Mouse (Mus musculus): ENCODE results near the gene Ugt1a9.
"Not testable (repeated sequence)": the region's sequence is repeated elsewhere in the genome, so short reads cannot be mapped to it uniquely, and the experiment has no call there.

Ugt1a9 gene

DNA sequence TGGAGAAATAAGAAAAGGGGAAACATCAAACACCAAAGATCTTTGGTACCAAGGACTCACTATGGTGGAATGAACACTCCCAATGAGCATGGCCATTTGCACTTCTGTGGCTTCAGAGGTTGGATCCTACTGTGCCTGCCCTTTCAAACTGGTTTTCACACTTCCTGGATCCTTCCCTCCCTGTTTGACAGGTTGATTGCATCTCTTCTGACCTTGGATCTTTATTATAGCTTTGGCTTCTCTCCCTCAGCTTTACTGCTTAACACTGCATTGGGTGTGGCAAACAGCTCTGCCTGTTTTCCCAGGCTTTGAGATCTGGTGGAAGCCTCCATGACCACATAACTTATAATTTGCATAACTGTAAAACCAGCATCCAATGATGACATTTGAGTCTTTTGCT is 149.7 kb downstream of the Ugt1a9 start:
- no peak for DNase-seq (ENCODE audit: low read depth, low spot score)

DNA sequence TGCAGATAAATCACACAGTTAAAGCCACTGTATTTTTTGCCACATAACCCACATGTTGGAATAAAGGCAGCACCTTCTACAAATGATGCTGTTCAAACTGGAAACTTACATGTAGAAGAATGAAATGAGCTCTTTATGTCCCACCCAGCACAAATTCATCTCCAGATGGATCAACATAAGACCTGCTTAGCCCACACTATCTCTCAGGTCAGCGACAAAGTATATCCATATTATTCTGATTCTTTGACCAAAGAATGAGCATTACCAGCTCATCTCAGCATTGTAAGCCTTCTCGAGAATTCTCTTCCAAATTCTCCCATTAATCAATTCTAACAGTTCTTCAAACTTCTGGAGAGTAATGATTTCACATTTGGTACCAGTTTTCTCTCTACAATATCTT is 151.6 kb downstream of the Ugt1a9 start:
- no peak for DNase-seq (ENCODE audit: low read depth, low spot score)

DNA sequence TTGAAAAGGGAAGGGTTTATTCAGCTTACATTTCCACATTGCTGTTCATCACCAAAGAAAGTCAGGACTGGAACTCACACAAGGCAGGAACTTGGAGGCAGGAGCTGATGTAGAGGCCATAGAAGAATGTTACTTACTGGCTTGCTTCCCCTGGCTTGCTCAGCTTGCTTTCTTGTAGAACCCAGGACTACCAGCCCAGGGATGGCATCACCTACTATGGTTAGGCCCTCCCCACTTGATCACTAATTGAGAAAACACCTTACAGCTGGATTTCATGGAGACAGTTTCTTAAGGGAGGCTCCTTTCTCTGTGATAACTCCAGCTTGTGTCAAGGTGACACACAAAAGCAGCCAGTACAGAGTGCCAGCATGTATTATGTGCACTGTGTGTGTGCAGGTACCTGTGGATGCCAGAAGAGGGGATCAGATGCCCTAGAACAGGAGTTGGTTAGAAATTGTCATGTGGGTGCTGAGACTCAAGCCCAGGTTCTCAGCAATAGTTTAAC is 152.5 kb downstream of the Ugt1a9 start:
- not testable (repeated sequence) for DNase-seq (ENCODE audit: low read depth, low spot score)

DNA sequence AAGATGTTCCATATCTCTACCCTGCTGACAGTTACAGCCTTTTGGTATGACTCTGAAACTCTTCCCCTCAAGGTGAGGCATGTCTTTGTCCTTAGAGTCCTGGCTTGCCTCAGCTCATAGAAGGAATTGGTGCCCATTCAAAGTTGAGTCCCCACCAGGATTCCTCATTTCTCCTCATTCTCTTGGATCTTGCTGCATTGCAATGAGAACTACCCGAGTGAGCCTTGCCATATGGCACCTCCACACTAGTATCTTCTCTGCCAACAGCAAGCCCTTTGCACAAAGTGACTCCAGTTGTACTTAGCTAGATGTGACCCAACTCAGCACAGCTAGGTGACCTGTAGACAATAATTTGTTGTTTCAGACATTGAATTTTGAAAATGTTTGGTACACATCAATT is 153.0 kb downstream of the Ugt1a9 start:
- DNase-seq (ENCODE audit: low read depth, low spot score): no peak

DNA sequence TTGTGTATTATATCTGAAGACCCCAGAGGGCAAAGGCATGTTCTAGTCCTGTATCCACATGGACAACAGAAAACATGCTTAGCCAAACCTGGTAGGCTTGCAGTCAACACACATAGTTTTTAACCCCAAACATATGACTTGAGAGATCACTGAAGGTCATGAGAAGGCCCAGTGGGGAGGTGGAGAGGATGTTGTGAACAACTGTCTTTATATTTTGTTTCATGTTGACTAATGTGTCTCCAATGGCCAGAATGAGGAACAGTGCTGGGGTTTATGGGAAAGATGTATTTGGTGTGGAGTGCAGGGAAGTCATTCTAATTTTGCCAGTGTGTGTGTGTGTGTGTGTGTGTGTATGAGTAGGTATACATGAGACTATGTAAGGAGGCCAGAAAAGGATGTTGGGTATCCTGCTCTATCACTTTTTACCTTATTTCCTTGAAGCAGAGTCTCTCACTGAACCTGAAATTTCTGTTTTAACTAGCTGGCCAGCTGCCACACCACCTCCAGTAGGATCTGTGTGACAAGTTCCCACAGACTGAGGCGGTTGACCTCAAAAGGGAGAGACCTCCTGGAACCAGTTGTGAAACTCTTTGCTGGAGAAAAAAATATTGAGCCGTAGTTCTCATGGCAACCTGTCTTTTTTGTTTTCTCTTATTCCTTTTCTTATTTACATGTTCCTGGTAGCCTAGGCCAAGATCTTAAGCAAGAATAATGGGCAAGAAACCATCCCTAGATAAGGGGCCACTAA is 153.6 kb downstream of the Ugt1a9 start:
- no peak for DNase-seq (ENCODE audit: low read depth, low spot score)

DNA sequence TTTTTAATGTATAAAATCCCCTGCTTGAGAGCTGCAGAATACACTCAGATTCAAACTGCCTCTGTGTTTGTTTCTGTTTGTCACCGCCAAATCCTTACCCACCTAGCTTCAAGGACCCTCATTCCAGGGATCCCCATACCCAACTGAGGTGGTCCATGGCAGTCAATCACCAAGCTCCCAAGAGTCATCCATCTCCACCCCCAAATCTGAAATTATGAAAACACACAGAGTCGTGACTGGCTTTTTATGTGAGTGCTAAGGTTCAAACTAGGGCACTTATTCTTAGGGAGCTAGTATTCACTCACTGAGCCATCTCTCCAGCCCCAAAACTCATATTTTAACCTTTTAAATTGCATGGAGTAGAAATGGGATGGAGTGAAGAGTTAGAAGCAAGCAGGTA is 154.7 kb downstream of the Ugt1a9 start:
- DNase-seq (ENCODE audit: low read depth, low spot score): not testable (repeated sequence)

DNA sequence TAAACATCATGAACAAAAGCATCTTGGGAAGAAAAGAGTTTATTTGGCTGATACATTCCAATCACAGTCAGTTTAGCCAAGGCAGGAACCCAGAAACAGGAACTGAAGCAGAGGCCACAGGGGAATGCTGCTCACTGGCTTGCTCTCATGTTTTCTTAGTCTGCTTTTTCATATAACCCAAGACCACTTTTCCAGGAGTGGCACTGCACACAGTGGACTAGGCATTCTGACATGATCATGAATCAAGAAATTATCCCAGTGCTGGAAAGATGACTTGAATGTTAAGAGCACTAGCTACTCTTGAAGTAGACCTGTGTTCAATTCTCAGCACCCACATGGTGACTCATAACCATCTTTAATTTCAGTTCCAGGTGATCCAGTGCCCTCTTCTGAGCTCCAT is 155.1 kb downstream of the Ugt1a9 start:
- no peak for DNase-seq (ENCODE audit: low read depth, low spot score)

DNA sequence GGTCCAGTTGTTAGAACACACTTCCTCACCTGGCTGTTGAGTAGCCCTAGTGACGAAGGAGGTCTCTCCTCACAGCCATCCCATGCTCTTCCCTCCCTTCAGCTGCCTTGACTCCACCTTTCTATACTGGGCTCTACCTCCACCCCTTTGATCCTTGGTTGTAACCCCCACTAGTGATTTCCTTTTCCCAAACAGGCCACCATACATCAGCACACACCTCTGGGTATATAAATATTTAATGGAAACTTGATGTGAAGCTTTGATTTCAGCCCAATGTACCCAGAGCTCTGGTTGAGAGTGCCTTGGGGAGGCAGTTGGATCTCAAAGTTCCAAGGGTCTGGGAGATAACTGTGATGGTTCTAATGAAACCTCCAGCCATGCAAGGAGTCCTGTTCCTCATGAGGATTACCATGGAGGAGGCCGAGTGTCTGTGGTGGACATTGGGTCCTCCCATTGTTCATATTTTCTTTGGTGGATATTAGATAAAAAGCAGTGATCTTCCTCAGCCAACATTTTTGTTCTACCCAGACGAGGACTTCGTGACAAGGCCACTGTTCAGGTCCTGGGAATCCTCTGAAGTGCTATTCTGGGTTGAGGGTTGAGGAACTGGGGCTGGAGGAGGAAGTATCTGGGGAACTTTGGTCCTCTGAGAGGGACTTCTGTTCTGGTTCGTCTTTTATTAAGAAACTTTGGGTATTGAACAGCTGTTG is 156.2 kb downstream of the Ugt1a9 start, which contains the start of gene Mroh2a:
Mroh2a (plus strand) TSS at position 317 of the 710 bp plus-strand sequence.
- DNase-seq (ENCODE audit: low read depth, low spot score): no peak

DNA sequence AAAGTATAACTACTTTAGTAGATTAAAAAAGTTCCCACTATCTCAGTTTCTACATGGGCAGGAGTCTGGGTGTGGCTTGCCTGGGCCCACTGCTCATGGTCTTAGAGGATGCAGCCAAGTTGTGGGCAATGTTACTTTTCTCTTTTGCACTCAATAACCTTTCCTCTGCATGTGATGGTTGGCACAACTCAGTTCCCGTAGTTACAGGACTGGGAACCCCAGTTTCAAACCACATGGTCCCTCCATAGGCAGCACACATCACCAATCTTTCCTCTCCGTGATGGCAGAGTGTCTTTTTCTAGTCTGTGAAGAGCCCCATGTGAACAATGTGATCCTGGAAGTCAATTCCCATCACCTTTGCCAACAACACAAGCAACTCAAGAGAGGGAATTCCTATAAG is 156.9 kb downstream of the Ugt1a9 start:
- no peak for DNase-seq (ENCODE audit: low read depth, low spot score)

DNA sequence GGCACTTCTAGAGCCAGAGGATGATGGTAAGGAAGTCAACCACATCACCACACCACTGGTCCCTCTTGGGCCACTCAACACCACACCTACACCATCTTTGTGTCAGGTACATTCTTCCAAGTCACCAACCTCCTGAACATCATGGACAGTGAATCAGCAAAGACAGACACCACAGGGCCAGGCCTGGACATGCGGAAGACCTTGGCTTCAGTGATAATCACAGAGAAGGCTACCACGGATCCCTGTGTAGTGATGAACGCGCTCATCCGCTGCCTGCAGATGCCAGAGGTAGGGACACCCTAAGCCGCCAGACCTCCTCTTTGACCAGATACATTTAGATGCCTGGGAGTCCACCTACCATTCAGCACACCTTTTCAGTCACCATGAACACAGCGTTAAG is 157.5 kb downstream of the Ugt1a9 start:
- no peak for DNase-seq (ENCODE audit: low read depth, low spot score)

DNA sequence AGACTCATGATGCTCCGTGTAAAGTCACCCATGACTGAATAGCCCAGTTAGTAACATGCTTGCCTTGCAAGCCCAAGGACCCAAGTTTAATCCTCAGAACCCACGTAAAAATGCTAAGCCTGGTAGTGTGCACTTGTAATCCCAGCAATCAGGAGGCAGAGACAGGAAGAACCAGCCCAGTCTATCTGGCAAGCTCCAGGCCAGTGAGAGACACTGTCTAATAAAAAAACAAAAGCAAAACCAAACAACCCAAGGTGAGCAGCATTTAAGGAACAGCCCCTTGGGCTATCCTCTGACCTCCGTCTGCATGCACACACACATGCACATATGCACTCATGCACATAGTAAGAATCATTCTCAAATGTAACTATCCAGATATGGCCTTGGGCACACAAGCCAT is 159.0 kb downstream of the Ugt1a9 start:
- no peak for DNase-seq (ENCODE audit: low read depth, low spot score)

DNA sequence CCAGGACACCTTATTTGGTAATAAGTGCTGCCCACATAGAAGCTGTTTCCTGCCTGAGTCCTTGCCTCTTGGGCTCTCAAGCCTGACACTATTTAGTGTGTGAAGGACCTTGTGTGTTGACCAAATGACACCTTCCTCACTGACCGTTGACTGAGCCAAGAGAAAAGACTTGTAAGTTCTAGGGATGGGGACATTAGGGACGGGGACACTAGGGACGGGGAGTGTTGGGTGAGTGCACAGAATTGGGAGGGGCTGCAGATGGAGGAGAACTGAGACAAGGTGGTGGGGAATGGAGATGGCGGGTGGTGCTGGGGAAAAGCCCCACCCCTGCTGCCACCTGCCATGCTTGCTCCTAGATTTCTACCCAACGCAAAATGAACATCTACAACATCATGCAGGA is 159.4 kb downstream of the Ugt1a9 start:
- DNase-seq (ENCODE audit: low read depth, low spot score): no peak

DNA sequence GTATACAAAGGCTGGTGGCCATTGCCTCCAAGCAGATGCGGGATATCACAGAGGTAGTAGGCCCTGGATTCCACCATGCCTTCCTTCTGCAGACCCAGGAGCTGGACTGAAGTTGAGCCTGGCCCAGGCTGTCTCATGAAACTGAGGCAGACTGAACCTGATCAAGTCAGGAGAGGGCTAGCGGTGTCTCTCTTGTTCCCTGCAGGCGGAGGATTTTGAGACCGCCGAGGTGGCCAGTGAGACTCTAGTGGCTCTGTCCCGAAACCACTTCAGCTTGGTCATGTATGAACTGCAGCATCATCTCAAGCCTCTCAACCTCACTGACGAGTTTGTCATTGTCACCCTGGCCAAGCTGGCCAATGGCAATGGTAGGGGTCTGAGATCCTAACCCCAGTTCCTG is 159.8 kb downstream of the Ugt1a9 start:
- DNase-seq (ENCODE audit: low read depth, low spot score): no peak

DNA sequence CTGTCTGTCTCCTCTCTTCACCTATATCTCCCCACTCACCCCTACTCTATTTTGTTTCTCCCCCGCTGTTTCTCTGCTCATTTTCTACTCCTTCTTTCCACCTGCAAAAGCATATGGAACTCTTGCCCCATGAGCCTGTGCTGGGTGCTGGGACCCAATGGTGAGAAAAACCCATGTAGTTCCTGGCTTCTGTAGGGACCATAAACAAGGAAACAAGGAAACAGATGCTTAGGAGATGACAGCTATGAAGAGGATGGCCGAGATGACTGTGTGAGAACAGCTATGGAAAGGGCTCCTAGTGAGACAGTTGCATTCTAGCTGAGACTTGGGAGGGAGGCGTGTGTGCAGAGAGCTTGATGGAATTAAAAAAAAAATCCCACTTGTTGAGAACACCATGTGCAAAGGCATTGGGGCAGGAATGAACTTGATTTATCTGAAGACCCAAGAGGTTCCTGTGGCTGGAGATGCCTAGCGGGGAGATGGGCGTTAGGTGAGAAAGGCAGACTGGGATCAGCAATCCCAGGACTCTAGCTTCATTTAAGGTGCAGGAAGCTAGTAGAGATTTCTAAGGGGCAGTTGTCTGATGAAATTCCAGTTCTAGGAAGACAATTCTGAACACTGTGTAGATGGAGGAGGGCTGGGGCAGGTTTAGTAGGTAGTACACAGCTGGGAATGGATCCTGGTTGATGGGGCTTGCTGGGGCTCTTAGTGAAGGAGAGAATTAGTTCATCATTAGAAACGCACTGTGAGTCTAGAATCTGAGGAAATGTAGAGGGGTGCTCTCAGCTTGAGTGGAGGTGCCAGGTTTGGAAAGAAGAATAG is 160.6 kb downstream of the Ugt1a9 start:
- DNase-seq (ENCODE audit: low read depth, low spot score): no peak

DNA sequence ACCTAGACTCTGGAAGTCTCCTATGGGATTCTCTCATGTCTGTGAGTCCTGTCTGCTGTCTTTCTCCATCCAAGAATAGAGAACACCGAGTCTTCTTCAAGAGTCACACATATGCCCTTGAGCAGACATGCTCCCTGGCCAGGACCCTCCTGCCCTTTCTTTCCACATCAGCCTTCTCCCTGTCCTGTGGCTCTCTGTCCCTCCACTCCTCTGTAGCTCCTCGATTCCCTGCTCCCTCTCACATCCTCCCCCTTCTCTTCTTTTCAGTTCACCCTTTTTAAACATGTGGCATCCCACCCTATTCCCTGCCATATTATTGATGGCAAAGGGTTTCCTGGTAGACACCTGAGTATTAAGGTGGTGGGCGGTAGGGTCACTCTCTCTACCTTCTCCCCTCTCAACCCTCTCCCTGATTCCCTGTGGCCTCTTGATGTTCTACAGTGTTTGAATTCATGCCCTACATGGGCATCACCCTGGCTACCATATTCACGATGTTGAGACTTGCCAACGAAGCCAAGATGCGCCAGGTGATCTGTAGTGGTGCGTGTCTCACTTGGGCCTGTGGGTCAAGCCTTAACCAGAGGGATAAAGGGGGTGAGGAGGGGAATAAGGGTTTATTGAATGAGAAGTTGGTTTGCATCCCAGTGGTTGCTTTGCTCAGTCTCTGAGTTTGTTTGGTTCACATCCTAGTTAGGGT is 161.4 kb downstream of the Ugt1a9 start:
- no peak for DNase-seq (ENCODE audit: low read depth, low spot score)

DNA sequence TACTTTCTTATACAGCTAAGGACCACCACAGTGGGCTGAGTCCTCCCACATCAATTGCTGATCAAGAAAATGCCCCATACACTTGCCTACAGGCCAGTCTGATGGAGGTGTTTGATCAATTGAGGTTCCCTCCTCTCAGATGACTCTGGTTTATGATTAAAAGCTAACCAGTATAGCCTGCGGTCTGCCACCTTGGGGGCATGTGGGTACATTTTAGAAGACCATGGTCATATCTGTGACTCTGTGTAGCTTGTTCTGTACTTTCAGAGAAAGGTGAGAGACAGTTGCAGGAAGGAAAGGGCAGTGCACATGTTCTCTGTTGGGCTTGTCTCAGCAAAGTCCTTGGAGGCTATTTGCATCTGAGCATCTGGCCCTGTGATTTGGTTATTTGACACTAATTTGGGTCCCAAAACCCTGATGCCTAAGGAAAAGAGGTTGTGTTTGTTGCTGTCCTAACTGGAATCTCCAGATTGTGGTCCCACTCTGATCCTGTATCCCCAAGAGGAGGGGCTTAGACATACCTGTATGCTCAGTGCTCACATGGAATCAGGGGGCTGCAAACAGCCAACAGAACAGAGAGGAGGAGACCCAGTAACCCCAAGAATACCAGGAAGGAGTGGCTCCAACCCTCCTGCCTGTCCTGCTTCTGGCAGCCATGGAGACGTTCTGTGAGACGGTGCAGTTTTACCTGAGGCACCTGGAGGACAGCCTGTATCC is 162.2 kb downstream of the Ugt1a9 start:
- DNase-seq (ENCODE audit: low read depth, low spot score): no peak

DNA sequence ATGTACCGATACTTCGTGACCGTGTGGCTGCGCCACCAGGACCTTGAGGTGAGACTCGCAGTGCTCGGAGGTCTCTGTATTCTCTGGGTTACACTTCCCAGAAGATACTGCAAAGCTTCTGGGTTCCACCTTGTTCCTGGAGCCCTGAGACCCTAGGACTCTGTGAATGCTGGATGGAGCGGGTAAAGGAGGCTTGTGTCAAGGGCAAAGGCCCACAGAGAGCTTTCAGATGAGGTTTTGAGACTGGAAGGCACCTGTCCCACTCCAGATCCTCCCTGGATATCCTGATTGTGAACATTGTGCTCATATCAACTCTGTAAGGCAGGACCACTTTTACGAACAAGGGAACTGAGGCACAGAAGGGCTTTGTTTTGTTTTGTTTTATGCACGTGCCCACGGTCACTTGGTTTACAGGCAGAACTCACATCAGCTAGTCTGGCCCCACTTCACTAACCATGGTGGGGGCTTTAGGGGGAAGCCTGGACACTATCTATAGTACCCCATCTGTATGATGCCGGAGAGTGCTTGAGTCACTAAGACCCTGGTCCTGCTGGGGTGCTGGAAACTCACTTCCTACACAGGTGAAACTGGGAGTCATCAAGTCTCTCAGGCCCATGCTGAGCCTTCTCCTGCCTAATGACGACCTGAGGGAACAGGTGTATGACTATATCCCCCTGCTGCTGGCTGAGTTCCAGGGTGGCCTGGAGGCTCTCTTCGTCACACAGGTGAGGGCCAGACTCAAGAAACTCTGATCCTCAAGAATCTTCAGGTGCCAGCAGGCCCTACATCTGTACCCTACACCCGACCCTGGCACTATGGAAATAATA is 163.0 kb downstream of the Ugt1a9 start:
- DNase-seq (ENCODE audit: low read depth, low spot score): no peak

DNA sequence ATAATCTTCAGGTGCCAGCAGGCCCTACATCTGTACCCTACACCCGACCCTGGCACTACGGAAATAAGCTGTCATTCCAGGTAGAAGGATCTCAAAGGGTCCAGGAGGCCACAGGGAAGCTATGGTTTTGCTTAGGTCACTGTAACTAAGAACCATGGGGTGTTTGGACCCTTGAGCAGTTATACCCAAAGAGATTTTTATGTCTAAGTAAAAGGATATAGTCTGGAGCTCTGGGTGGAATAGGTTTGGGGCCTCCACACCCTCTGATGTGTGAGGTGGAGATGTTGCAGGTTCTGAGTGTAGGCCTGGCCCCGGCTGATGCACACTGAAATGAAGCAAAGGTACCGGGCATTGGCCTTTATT is 163.6 kb downstream of the Ugt1a9 start:
- no peak for DNase-seq (ENCODE audit: low read depth, low spot score)

DNA sequence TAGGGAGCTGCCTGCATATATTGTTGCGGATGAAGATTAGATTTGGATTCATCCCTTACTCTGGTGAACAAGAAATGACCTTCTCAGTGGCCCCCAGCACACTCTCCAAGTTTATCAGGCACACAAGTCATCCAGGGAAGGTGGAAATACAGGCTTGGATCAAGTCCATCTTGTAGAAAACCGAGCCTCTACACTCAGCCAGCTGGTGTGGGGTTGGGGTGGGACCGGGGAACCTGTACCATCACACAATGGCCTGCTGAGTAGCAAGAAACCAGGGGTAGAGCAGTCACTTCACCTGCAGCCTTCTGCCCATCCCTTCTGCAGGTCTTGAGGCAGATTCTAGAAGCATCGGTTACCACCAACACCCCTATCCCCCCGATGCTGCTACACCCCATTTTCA is 164.0 kb downstream of the Ugt1a9 start:
- no peak for DNase-seq (ENCODE audit: low read depth, low spot score)

Measured in c-Kit-negative CD71-positive TER-119-positive erythroid progenitor cells, embryonic 14.5 days (primary cell).